ENCODE assay signal across 8 mouse cellular contexts in the genomic region with DNA sequence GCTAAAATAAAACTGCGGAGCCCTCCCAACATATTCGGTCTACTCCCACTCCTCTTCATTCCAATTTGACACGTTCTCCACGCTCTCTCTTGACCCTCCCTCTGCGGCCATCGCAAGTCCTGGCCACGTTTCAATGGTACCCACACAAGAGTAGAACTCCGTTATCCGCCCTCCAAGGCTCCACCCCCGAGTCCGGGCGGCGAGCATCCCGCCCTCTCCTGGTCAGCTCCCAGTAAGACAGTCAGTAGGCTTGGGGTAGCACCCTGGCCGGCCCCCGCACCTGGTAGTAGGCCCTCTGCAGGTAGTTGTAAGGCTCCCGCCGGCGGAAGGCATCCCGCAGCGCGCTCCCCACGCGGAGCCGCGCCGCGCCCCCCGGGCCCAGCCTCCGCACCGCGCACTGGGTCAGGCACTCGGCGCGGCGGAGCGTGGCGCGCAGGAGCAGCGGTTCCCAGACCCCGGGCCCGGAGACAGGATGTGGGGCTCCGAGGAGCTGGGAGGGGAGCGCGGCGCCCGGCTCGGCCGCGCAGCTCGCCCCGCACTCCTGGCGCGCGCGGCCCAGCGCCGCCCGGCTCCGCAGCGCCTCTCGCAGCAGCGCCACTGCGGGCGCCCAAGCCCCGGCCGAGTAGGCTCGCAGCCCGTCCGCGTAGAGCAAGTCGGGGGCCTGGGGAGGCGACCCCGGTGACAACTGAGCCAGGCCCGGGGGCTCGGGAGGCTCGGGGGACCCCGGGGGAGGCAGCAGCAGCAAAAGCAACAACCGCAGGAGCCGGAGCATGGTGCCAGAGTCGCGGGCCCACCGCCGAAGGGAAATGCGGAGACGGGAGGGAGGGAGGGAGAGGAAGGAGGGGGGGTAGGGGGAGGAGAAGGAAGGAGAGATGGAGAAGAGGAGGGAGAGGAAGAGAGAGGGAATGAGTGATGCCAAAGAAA. TPM values are rescaled to one million over a fixed set of nuclear protein-coding genes. Genes with fewer than 3 reads are reported as not detected.
DNase-seq lines count a peak whose midpoint lies in the region; ATAC-seq and TF ChIP-seq lines count a peak whose summit lies in the region.

A gene (minus strand): TSS at position 837 of the 924 bp plus-strand sequence.

- peak; percentile 81 for ATAC-seq in embryonic facial prominence, embryonic 12.5 days (ENCODE audit: insufficient number of reproducible peaks, insufficient read depth, low FRiP score, low TSS enrichment)
- peak; percentile 83 for ATAC-seq in limb, embryonic 15.5 days (ENCODE audit: insufficient number of reproducible peaks, low FRiP score, low TSS enrichment, low read depth)
- ATAC-seq in midbrain, postnatal 0 days (ENCODE audit: low FRiP score): peak; percentile 89

- H3K4me1 ChIP-seq in embryonic facial prominence, embryonic 12.5 days: peaks cover 31% of the 10 kb centered on the region
- H3K4me1 ChIP-seq in limb, embryonic 15.5 days: peaks cover 56% of the 10 kb centered on the region
- peaks cover 22% of the 10 kb centered on the region for H3K4me1 ChIP-seq in midbrain, postnatal 0 days (ENCODE audit: insufficient read depth, low read length)

- no peaks in the 10 kb centered on the region for H3K27me3 ChIP-seq in embryonic facial prominence, embryonic 12.5 days
- no peaks in the 10 kb centered on the region for H3K27me3 ChIP-seq in limb, embryonic 15.5 days
- no peaks in the 10 kb centered on the region for H3K27me3 ChIP-seq in midbrain, postnatal 0 days (ENCODE audit: insufficient read depth, low read length)

- H3K4me3 ChIP-seq in embryonic facial prominence, embryonic 12.5 days: peak within 1 kb of the TSS; percentile 87
- H3K4me3 ChIP-seq in limb, embryonic 15.5 days: peak within 1 kb of the TSS; percentile 87
- peak within 1 kb of the TSS; percentile 67 for H3K4me3 ChIP-seq in midbrain, postnatal 0 days (ENCODE audit: low read depth, low read length)

- H3K36me3 ChIP-seq in embryonic facial prominence, embryonic 12.5 days: peaks cover 27% of the 10 kb centered on the region
- H3K36me3 ChIP-seq in limb, embryonic 15.5 days: peaks cover 25% of the 10 kb centered on the region
- peaks cover 20% of the 10 kb centered on the region for H3K36me3 ChIP-seq in midbrain, postnatal 0 days (ENCODE audit: insufficient read depth, low read length)

- H3K4me2 ChIP-seq in embryonic facial prominence, embryonic 12.5 days (replicated peaks): peak within 1 kb of the TSS; percentile 76
- H3K4me2 ChIP-seq in limb, embryonic 15.5 days: peak within 1 kb of the TSS; percentile 69
- peak within 1 kb of the TSS; percentile 86 for H3K4me2 ChIP-seq in midbrain, postnatal 0 days (ENCODE audit: low read depth, low read length, poor library complexity, severe bottlenecking)

- peak; percentile 85 for DNase-seq in layer of hippocampus, adult 11-12 months (ENCODE audit: low spot score)
- no peak for DNase-seq in layer of hippocampus, adult 9-10 months (ENCODE audit: low spot score)
- peak; percentile 74 for DNase-seq in heart, adult 8-10 months (ENCODE audit: low spot score)
- peak; percentile 69 to 72 for DNase-seq in kidney, adult 8-10 months
- DNase-seq in midbrain, postnatal 0 days (ENCODE audit: low spot score): peak; percentile 93
- DNase-seq in spleen, postnatal 10 days (ENCODE audit: low spot score in 2 of 2): peak; percentile 43 to 72

- no peaks in the 10 kb centered on the region for H3K9me3 ChIP-seq in embryonic facial prominence, embryonic 12.5 days
- H3K9me3 ChIP-seq in limb, embryonic 15.5 days: no peaks in the 10 kb centered on the region
- no peaks in the 10 kb centered on the region for H3K9me3 ChIP-seq in midbrain, postnatal 0 days (ENCODE audit: low read length)

- H3K27ac ChIP-seq in embryonic facial prominence, embryonic 12.5 days: peak within 1 kb of the TSS; percentile 99
- H3K27ac ChIP-seq in limb, embryonic 15.5 days: peak within 1 kb of the TSS; percentile 99
- peak within 1 kb of the TSS; percentile 99 for H3K27ac ChIP-seq in midbrain, postnatal 0 days (ENCODE audit: low read depth, low read length)

- peak within 1 kb of the TSS; percentile 97 for H3K9ac ChIP-seq in embryonic facial prominence, embryonic 12.5 days
- peak within 1 kb of the TSS; percentile 93 for H3K9ac ChIP-seq in limb, embryonic 15.5 days
- H3K9ac ChIP-seq in midbrain, postnatal 0 days (replicated peaks; ENCODE audit: low read length, poor library complexity, severe bottlenecking): peak within 1 kb of the TSS; percentile 95

- under 1% methylated on average over 77 of the region's 86 CpGs for WGBS in embryonic facial prominence, embryonic 12.5 days
- under 1% methylated on average over 84 of the region's 86 CpGs for WGBS in limb, embryonic 15.5 days
- under 1% methylated on average over 79 of the region's 86 CpGs for WGBS in midbrain, postnatal 0 days

- peak; percentile 89 for TF ChIP-seq CTCF in midbrain, postnatal 0 days (IDR thresholded peaks at IDR 0.05)

RNA-seq across cellular contexts. Expression of the gene that starts here (rescaled TPM):
- polyA plus RNA-seq in embryonic facial prominence, embryonic 12.5 days (2016; fragmentation: Nextera tagmentation; extraction: Ambion mirVana): 61.7 and 68.9 TPM in 2 replicates
- 1 to 10 TPM; 8.0 to 9.7 (median 9.4) TPM for total RNA-seq in heart, adult 8-10 months (2022)
- 43.7 and 62.3 TPM in 2 replicates for polyA plus RNA-seq in limb, embryonic 15.5 days (2015; fragmentation: Nextera tagmentation; extraction: Ambion mirVana)
- 67.4 and 74.4 TPM in 2 replicates for total RNA-seq in midbrain, postnatal 0 days (2014; rRNA removed)
- 9.8 and 11.2 TPM in 2 replicates for polyA plus RNA-seq in midbrain, postnatal 0 days (2015; fragmentation: Nextera tagmentation; extraction: Ambion mirVana)
